Mouse (Mus musculus): ENCODE data around the gene Six3. TPM values are rescaled to one million over a fixed set of nuclear protein-coding genes. Genes with fewer than 3 reads are reported as not detected.

Gene Six3
- polyA plus RNA-seq (2014; fragmentation: Illumina TruSeq; extraction: RNeasy Lipid Tissue Mini Kit (QIAGEN cat#74804); ENCODE audit: low read depth, low replicate concordance): not detected

GRCm38 (mm10) chr17:85613266-85613860 is at the start of gene Six3:
Gene Six3, plus strand, starts transcription at chr17:85613608.

Other genes starting within 250 kb of the Six3 start
- gene Six2, start 74.7 kb downstream of the Six3 start, polyA plus RNA-seq (2014; fragmentation: Illumina TruSeq; extraction: RNeasy Lipid Tissue Mini Kit (QIAGEN cat#74804); ENCODE audit: low read depth, low replicate concordance): not detected